Mouse (Mus musculus): Measurements from ENCODE around the gene Atf6b.

Atf6b gene

DNA sequence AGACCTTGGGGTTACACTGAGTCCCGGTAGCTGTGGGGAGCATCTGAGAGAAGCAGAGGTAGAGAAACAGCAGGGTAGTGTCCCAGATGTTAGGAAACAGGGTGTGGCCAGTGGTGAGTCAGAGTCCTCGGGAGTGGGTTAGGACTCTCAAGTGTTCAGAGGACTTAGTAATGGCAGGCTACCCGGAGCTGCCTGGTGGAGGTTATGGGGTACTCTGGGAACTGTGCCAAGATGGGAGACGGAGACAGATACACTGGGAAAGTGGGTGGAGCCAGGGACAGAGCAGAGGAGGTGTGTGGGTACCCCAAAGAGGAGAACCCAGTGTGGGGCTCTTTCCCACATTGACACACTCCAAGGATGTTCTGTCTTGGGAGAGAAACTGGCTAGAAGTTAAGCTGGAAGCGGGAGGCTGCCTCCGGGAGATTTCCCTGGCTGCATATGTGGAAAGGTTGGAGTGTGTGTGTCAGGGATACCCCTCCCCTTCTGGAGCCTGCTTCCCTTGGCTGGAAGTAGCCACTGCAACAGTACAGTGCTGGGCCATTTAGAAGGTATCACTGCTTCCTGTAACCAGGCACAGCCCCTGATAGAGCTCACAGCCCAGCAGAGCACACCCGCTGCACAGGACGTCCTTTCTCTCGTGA, 37.4 kb downstream of the Atf6b start:
- no peak for ATAC-seq (ENCODE audit: insufficient number of reproducible peaks, low FRiP score, low TSS enrichment)

DNA sequence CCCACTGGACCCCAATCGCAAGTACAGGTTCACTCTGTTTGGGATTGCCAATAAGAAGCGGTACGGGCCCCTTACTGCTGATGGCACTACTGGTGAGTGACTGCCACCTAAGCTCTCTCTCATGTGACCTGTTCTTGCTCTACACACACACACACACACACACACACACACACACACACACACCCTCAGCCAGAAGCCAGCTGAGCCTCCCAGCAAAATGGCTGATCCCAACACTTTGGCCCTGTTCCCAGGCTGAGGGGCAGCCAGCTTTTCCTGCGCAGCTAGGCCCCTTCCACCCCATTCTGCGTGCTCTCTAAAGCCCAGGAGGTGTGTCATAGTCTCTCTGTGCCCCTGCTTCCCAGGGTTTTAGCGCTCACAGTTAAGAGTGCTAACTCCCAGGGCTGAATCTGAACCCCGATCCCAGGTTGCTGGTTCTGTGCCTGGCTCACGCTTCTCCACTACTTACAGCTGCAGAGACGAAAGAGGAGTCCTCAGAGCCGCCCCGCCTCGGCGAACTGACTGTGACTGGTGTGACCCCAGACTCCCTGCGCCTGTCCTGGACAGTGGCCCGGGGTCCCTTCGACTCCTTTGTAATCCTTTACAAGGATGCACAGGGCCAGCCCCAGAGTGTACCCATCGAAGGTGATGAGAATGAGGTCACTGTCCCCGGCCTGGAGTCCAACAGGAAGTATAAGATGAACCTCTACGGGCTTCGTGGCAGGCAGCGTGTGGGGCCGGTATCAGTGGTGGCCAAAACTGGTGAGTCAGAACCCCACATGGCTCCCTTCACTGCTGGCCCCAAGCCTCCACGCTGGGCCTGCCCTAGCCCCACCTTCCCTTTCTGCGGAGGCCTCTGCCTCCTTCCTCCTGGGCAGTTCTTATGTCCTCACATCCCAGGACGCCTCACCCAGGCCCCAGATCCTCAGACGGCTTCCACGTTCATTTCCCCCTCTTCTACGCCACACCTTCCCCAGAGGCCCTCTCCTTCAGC, 38.5 kb downstream of the Atf6b start:
- no peak for ATAC-seq (ENCODE audit: insufficient number of reproducible peaks, low FRiP score, low TSS enrichment)

DNA sequence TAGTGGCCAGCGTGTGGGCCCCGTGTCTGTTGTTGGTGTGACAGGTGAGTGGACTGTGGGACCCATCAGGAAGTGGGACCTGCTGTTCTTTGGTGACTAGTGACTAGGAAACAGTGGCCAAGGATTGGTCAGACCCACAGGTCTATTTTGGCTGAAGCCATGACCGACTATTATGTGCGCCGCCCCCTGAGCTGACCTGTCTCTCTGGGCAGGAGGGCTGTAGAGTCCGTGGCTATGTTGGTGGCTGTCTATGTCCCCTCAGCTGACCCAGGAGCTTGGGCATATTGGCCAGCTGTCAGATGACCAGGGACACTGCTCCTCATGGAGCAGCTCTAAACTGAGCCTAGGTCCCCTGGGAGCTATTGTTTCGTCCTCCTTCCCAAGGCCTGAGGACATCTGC, 41.9 kb downstream of the Atf6b start:
- no peak for ATAC-seq (ENCODE audit: insufficient number of reproducible peaks, low FRiP score, low TSS enrichment)

DNA sequence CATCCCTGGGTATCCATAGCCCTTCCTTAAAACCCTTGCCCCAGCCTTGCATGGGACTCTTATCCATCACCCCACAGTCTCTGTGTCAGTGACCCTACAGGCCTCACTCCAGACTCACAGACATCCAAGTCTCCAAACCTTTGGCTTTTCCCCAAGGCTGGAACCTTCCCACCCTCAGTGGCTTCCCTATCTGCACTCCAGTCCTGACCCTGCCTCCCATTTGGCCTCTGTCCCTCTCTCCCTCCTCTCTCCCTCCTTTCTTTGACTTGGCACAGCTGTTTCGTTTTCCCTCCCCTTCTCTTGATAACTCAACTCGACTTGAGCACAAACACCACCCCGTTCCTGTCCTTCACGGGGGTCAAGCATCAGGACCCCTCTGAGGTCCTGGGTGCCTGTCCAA, 43.5 kb downstream of the Atf6b start:
- no peak for ATAC-seq (ENCODE audit: insufficient number of reproducible peaks, low FRiP score, low TSS enrichment)

DNA sequence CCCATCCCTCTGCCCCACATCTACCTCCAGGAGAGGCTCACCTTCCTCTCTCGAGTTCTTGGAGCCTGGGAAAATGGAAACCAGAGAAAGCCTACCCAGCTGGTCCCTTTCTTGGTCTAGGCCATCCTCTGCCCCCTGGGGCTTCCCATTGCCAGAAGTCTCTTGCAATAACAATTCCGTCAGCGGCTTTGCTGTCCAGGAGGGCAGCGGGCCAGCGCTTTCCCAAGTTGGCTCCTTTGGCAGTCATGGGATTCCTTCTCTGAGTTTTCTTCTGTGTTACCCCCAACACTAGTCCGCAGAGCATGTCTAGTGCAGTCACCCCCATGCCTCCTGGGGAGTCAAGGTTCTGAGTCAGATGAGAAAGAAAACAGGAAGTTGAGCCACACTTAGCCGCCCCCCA, 46.0 kb downstream of the Atf6b start:
- ATAC-seq (ENCODE audit: insufficient number of reproducible peaks, low FRiP score, low TSS enrichment) = no peak

DNA sequence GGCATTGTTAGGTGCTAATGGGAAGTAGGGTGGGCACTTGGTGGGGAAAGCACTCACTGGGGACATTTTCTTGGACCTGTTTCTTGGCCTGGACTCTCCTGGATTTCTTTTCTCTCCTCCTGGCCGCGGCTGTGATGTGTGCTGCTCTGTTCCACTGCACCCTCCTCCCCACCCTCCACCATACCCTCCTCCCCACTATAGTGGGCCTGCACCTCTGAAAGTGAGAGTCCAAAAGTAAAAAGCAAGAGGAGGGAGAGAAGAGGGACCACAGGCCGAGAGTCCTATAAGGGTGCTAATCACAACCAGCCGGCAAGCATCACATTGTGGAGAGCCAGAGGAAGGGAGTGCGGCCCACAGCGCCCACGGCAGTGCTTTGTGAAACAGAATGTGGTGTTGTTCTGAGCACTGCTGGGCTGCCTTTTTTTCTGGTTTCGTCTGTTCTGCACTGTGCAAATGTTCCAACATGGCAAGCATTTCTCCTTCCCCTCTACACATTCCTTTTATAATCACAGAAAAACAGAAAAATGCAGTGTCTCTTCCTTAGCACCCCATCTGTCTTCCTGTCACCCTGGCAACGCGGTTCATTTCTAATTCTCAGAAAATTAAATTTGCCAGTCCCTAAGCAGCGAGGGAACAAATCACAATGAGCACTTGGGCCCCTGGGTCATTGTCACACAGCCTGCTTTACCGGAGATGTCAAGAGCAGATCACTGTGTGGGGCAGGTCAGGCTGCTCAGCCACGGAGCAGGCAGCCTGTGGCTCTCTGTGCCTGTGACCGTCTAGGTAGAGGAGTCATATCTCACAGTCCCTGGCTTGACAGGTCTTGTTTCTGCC, 52.8 kb downstream of the Atf6b start:
- ATAC-seq (ENCODE audit: insufficient number of reproducible peaks, low FRiP score, low TSS enrichment) = no peak

DNA sequence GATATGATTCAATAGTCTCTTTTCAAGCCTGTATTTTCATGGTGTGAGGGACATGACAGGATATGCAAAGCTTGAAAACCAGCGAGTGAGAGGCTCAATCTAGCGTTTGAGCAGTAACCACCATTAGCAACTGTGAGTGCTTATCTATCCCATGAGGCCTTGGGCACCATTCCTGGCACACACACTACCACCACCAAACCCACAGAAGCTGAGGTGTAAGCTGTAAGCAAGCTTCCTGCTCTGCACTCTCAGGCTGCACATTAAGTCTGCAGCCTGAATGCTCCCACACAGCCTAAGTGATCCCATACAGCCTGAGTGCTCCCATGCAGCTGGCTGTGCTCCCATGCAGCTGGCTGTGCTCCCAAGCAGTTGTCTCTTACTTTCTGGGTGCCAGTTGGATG, 53.7 kb downstream of the Atf6b start:
- no peak for ATAC-seq (ENCODE audit: insufficient number of reproducible peaks, low FRiP score, low TSS enrichment)

Data from cerebellum, adult (tissue).